Mouse (Mus musculus): Measurements from ENCODE around the gene Gm17482. TPM values are rescaled to one million over a fixed set of nuclear protein-coding genes. Genes with fewer than 3 reads are reported as not detected.

The Gm17482 gene
- polyA plus RNA-seq, 1 experiment from 2014 or later, result not detected

DNA sequence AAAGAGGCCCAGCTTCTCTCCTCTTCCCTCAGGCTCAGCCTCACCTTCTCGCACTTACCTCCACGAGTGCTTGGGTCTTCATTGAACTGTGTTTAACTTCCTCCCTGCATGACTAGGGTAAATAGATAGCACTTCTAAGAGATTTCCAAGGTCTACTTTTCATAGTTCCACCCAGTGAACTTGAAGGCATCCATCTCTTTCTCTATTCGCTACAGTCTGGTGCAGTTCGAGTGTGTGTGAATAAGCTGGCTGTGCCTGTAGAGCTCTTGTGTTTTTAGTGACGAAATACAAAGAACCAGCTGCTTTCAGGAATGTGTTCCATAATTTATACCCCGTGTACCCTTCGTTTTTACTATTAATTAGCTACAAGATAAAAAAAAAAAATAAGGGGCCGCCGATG is 47.6 kb downstream of the Gm17482 start:
- DNase-seq (ENCODE audit: low spot score), result no peak
- no peak overlapping the region for H3K4me2 ChIP-seq (ENCODE audit: low read depth)
- H3K4me3 ChIP-seq (ENCODE audit: low read depth, low read length), result no peak overlapping the region
- WGBS, result 81% methylated on average over 9 of the region's 9 CpGs
- H3K9me3 ChIP-seq (ENCODE audit: control insufficient read depth, low read length), result no peaks in the 10 kb centered on the region
- no peak overlapping the region for H3K9ac ChIP-seq (ENCODE audit: low read length)
- no peaks in the 10 kb centered on the region for H3K36me3 ChIP-seq (ENCODE audit: control insufficient read depth, insufficient read depth, low read length)
- H3K27me3 ChIP-seq (ENCODE audit: control insufficient read depth, insufficient read depth, low read length), result no peaks in the 10 kb centered on the region
- H3K4me1 ChIP-seq (ENCODE audit: control insufficient read depth, insufficient read depth, low read length), result no peaks in the 10 kb centered on the region
- ATAC-seq (ENCODE audit: insufficient read depth, low FRiP score, low TSS enrichment), result no peak
- no peak overlapping the region for H3K27ac ChIP-seq (ENCODE audit: low read depth, low read length)

DNA sequence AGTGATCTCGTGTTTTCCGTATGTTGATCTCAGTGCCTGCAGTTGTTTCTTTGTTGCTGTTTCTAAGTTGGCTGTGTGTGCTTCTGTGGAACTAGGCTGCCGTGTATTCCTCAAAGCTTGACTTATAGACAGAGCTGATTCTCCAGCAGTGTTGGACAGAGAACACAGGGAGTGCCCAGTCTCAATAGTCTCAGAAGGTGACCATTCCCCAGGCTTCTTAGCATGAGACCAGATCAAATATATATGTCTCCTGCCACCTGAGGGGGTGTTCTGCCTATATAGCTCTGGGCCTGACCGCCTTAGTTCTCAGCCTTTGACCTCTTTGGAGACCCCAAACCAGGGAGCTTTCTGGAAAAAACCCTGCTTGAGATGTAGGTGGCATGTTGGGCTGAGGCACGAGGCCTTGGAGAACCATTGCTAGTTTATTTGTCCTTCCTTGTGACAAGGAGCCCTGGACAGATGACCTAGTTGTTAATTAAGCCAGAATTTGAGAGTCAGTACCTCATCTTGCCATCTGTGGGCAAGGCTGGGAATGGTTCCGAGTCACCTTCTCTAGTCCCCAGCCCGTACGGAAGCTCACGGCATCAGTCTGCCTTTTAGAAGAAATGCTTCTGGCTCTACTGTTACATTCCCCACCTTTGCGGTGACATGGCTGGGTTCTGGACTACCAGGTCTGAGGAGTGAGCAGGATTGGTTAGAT is 48.1 kb downstream of the Gm17482 start:
- 92% methylated on average over 10 of the region's 10 CpGs for WGBS
- no peak for ATAC-seq (ENCODE audit: insufficient read depth, low FRiP score, low TSS enrichment)
- Histone ChIP-seq H3K36me3 (ENCODE audit: control insufficient read depth, insufficient read depth, low read length) (no peaks in the 10 kb centered on the region), H3K9me3 (ENCODE audit: control insufficient read depth, low read length) (no peaks in the 10 kb centered on the region), H3K4me2 (ENCODE audit: low read depth) (no peak overlapping the region), H3K4me1 (ENCODE audit: control insufficient read depth, insufficient read depth, low read length) (no peaks in the 10 kb centered on the region), H3K4me3 (ENCODE audit: low read depth, low read length) (no peak overlapping the region), H3K27ac (ENCODE audit: low read depth, low read length) (no peak overlapping the region), H3K9ac (ENCODE audit: low read length) (no peak overlapping the region), H3K27me3 (ENCODE audit: control insufficient read depth, insufficient read depth, low read length) (no peaks in the 10 kb centered on the region)
- no peak for DNase-seq (ENCODE audit: low spot score)

DNA sequence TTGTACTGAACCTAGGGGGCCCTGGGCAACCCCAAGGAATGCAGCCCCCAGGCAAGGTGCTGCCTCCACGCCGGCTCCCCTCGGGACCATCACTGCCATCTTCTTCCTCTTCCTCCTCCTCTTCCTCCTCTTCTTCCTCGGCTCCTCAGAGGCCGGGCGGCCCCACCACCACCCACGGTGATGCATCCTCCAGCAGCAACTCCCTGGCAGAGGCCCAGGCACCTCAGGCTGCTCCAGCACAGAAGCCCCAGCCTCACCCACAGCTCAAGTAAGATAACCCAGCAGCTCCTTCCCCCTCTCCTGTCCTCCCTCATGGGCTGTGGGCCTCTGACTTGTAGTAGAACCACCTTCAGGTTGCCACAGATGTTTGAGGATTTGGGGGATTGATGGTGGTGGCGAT is 50.9 kb downstream of the Gm17482 start:
- no peak for DNase-seq (ENCODE audit: low spot score)
- no peak overlapping the region for H3K9ac ChIP-seq (ENCODE audit: low read length)
- no peaks in the 10 kb centered on the region for H3K4me1 ChIP-seq (ENCODE audit: control insufficient read depth, insufficient read depth, low read length)
- no peak for ATAC-seq (ENCODE audit: insufficient read depth, low FRiP score, low TSS enrichment)
- H3K9me3 ChIP-seq (ENCODE audit: control insufficient read depth, low read length), result no peaks in the 10 kb centered on the region
- no peak overlapping the region for H3K4me2 ChIP-seq (ENCODE audit: low read depth)
- 83% methylated on average over 8 of the region's 8 CpGs for WGBS
- H3K27ac ChIP-seq (ENCODE audit: low read depth, low read length), result no peak overlapping the region
- H3K36me3 ChIP-seq (ENCODE audit: control insufficient read depth, insufficient read depth, low read length), result no peaks in the 10 kb centered on the region
- H3K4me3 ChIP-seq (ENCODE audit: low read depth, low read length), result no peak overlapping the region
- H3K27me3 ChIP-seq (ENCODE audit: control insufficient read depth, insufficient read depth, low read length), result no peaks in the 10 kb centered on the region

DNA sequence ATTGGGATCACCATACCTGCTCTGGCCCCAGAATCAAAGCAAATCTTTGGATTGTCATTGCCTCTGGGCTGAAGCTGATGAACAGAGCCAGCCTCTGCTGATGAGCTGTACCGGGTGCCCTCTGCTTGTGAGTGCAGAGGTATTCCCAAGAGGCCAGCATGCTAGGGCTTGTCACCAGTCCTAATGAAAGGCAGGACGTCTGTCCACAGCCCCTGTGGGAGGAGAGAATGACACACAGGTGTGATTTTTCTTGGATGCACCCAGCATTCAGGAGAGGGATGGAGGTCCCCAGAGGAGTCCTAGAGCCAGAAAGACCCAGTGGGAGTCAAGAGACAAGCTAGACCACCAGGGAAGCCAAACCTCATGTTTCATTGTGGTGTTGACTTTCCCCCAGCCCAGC is 52.5 kb downstream of the Gm17482 start:
- no peaks in the 10 kb centered on the region for H3K4me1 ChIP-seq (ENCODE audit: control insufficient read depth, insufficient read depth, low read length)
- no peak for ATAC-seq (ENCODE audit: insufficient read depth, low FRiP score, low TSS enrichment)
- H3K4me2 ChIP-seq (ENCODE audit: low read depth), result no peak overlapping the region
- no peak overlapping the region for H3K9ac ChIP-seq (ENCODE audit: low read length)
- WGBS, result 72% methylated on average over 2 of the region's 2 CpGs
- no peaks in the 10 kb centered on the region for H3K27me3 ChIP-seq (ENCODE audit: control insufficient read depth, insufficient read depth, low read length)
- no peak overlapping the region for H3K27ac ChIP-seq (ENCODE audit: low read depth, low read length)
- H3K36me3 ChIP-seq (ENCODE audit: control insufficient read depth, insufficient read depth, low read length), result no peaks in the 10 kb centered on the region
- H3K4me3 ChIP-seq (ENCODE audit: low read depth, low read length), result no peak overlapping the region
- H3K9me3 ChIP-seq (ENCODE audit: control insufficient read depth, low read length), result no peaks in the 10 kb centered on the region
- no peak for DNase-seq (ENCODE audit: low spot score)

DNA sequence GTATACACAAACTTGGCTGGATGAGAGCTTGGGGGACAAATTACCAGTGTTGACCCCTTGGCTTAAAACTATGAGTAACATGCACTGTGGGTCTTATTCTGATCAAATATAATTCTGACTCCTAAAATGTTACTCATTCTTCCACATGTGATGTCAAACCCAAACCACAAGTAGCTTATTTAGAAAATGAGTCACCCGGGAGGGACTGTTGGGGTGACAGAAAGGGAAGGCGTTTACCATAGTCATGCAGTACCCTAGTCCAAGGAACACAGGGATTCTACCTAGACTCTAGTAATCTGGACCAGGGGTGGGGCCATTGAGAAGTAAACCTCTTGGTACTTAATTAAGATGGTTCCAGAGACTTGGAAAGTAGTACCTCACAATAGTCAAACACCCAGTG is 57.0 kb downstream of the Gm17482 start:
- H3K36me3 ChIP-seq (ENCODE audit: control insufficient read depth, insufficient read depth, low read length), result no peaks in the 10 kb centered on the region
- no peaks in the 10 kb centered on the region for H3K9me3 ChIP-seq (ENCODE audit: control insufficient read depth, low read length)
- 95% methylated on average over 2 of the region's 2 CpGs for WGBS
- no peaks in the 10 kb centered on the region for H3K4me1 ChIP-seq (ENCODE audit: control insufficient read depth, insufficient read depth, low read length)
- H3K4me3 ChIP-seq (ENCODE audit: low read depth, low read length), result no peak overlapping the region
- no peak overlapping the region for H3K4me2 ChIP-seq (ENCODE audit: low read depth)
- no peaks in the 10 kb centered on the region for H3K27me3 ChIP-seq (ENCODE audit: control insufficient read depth, insufficient read depth, low read length)
- no peak overlapping the region for H3K9ac ChIP-seq (ENCODE audit: low read length)
- DNase-seq (ENCODE audit: low spot score), result no peak
- no peak overlapping the region for H3K27ac ChIP-seq (ENCODE audit: low read depth, low read length)
- no peak for ATAC-seq (ENCODE audit: insufficient read depth, low FRiP score, low TSS enrichment)

DNA sequence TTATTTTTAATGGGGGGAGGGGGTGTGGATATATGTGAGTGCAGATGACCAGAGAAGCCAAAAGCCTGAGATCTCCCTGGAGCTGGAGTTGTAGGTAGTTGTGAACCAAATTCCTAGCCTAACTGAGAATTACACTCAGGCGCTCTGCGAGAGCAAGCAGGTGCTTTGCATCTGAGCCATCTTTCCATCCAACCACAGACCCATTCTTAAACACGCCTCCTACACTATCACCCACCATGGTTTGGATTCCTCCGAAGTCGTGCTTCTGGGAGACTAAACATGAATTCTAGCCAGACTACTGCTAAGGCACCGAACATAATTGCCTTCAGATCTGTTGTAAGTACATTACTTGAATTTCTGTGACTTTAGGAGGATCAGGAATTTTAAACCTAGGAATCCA is 59.3 kb downstream of the Gm17482 start:
- Histone ChIP-seq H3K9ac (ENCODE audit: low read length) (no peak overlapping the region), H3K4me2 (ENCODE audit: low read depth) (no peak overlapping the region), H3K4me3 (ENCODE audit: low read depth, low read length) (no peak overlapping the region), H3K27me3 (ENCODE audit: control insufficient read depth, insufficient read depth, low read length) (no peaks in the 10 kb centered on the region), H3K9me3 (ENCODE audit: control insufficient read depth, low read length) (no peaks in the 10 kb centered on the region), H3K27ac (ENCODE audit: low read depth, low read length) (no peak overlapping the region), H3K36me3 (ENCODE audit: control insufficient read depth, insufficient read depth, low read length) (no peaks in the 10 kb centered on the region), H3K4me1 (ENCODE audit: control insufficient read depth, insufficient read depth, low read length) (no peaks in the 10 kb centered on the region)
- DNase-seq (ENCODE audit: low spot score) (no peak), ATAC-seq (ENCODE audit: insufficient read depth, low FRiP score, low TSS enrichment) (no peak)
- 89% methylated on average over 6 of the region's 6 CpGs for WGBS

DNA sequence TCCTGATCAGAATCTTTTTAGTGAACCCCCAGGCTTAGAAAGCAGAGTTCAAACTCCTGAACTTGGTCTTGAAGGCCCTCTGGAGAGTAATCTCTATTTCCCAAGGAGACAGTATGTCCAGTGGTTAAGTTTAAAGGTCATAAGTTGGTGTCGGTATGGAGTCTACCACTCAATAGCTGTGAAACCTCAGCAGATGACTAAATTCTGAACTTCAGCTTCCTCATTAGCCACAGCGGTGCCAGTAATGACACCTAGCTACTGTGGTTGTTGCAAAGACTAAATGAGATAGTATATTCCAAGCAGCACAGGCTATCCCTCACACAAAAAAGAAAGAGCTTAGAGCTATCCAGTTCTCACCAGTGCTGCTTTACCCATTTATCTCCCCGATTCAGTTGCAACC is 61.1 kb downstream of the Gm17482 start:
- ATAC-seq (ENCODE audit: insufficient read depth, low FRiP score, low TSS enrichment) (no peak), DNase-seq (ENCODE audit: low spot score) (no peak)
- WGBS, result 90% methylated on average over 3 of the region's 3 CpGs
- Histone ChIP-seq H3K9ac (ENCODE audit: low read length) (no peak overlapping the region), H3K4me3 (ENCODE audit: low read depth, low read length) (no peak overlapping the region), H3K4me1 (ENCODE audit: control insufficient read depth, insufficient read depth, low read length) (no peaks in the 10 kb centered on the region), H3K36me3 (ENCODE audit: control insufficient read depth, insufficient read depth, low read length) (no peaks in the 10 kb centered on the region), H3K27ac (ENCODE audit: low read depth, low read length) (no peak overlapping the region), H3K4me2 (ENCODE audit: low read depth) (no peak overlapping the region), H3K27me3 (ENCODE audit: control insufficient read depth, insufficient read depth, low read length) (no peaks in the 10 kb centered on the region), H3K9me3 (ENCODE audit: control insufficient read depth, low read length) (no peaks in the 10 kb centered on the region)

DNA sequence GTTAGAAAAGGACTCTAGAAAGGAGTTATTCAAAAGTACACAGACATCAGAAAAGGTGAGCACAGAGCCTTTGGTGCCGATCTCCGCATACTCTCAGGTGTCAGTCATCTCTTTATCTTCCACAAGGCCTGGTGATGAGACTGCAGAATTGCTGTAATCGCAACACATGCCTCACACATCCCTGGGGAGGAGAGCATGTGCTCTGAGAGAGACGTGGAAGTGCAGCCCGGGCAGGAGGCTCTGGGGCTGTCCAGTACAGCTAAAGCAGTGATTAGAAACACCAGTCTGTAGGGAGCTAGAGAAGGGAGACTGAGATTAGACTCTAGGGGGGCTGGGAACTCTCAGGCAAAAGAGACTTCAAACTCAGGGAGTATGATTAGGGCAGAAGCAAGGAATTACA is 63.4 kb downstream of the Gm17482 start:
- no peak overlapping the region for H3K27ac ChIP-seq (ENCODE audit: low read depth, low read length)
- no peaks in the 10 kb centered on the region for H3K9me3 ChIP-seq (ENCODE audit: control insufficient read depth, low read length)
- H3K4me1 ChIP-seq (ENCODE audit: control insufficient read depth, insufficient read depth, low read length), result no peaks in the 10 kb centered on the region
- no peaks in the 10 kb centered on the region for H3K36me3 ChIP-seq (ENCODE audit: control insufficient read depth, insufficient read depth, low read length)
- ATAC-seq (ENCODE audit: insufficient read depth, low FRiP score, low TSS enrichment) (no peak), DNase-seq (ENCODE audit: low spot score) (no peak)
- no peaks in the 10 kb centered on the region for H3K27me3 ChIP-seq (ENCODE audit: control insufficient read depth, insufficient read depth, low read length)
- no peak overlapping the region for H3K4me3 ChIP-seq (ENCODE audit: low read depth, low read length)
- WGBS, result 76% methylated on average over 5 of the region's 5 CpGs
- no peak overlapping the region for H3K4me2 ChIP-seq (ENCODE audit: low read depth)
- H3K9ac ChIP-seq (ENCODE audit: low read length), result no peak overlapping the region

DNA sequence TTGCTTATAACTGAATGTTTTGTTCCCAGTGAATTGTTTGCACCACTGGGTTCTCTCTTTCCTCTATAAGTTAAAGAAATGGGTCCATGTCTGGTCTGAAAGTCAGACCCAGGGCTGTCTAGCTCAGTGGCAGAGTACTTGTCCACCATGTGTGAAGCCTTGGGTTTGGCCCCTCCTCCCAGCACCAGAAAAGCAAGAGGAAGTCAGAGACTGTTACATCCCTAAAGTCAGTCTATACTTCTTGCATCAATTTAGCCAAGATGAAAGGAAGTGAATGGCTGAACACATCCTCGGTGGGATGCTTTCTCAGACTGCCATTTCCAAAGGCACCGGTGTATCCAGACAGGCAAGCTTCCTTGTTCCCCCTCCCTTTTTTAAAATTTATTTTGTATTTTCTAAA is 63.9 kb downstream of the Gm17482 start:
- ATAC-seq (ENCODE audit: insufficient read depth, low FRiP score, low TSS enrichment) (no peak), DNase-seq (ENCODE audit: low spot score) (no peak)
- WGBS, result 88% methylated on average over 2 of the region's 2 CpGs
- no peak overlapping the region for H3K9ac ChIP-seq (ENCODE audit: low read length)
- H3K27ac ChIP-seq (ENCODE audit: low read depth, low read length), result no peak overlapping the region
- H3K4me3 ChIP-seq (ENCODE audit: low read depth, low read length), result no peak overlapping the region
- H3K4me1 ChIP-seq (ENCODE audit: control insufficient read depth, insufficient read depth, low read length), result no peaks in the 10 kb centered on the region
- no peak overlapping the region for H3K4me2 ChIP-seq (ENCODE audit: low read depth)
- H3K27me3 ChIP-seq (ENCODE audit: control insufficient read depth, insufficient read depth, low read length), result no peaks in the 10 kb centered on the region
- H3K36me3 ChIP-seq (ENCODE audit: control insufficient read depth, insufficient read depth, low read length), result no peaks in the 10 kb centered on the region
- H3K9me3 ChIP-seq (ENCODE audit: control insufficient read depth, low read length), result no peaks in the 10 kb centered on the region

Data from neural tube, embryonic 11.5 days (tissue).